Mouse (Mus musculus) intestine, embryonic 15.5 days (tissue): ENCODE measurements around the gene Ss18l1. TPM values are rescaled to one million over a fixed set of nuclear protein-coding genes. Genes with fewer than 3 reads are reported as not detected.

Experiments used
- ATAC-seq: fragments of 200-750 bp; cut with Nextera tagmentation; 2 replicates; pipeline ENCODE4 v1.8.0; 2017; ENCODE audit warnings: moderate TSS enrichment, moderate library complexity
- H3K27ac ChIP-seq: fragments of 300-500 bp; sonication (generic); 2 replicates; pipeline ENCODE4 v1.5.1; 2015; ENCODE audit warnings: mild to moderate bottlenecking, inconsistent platforms
- H3K27me3 ChIP-seq: fragments of 300-500 bp; sonication (generic); replicated peaks from 2 replicates; pipeline ENCODE4 v1.6.1; 2015; ENCODE audit warnings: inconsistent platforms
- H3K36me3 ChIP-seq: fragments of 300-500 bp; sonication (generic); 2 replicates; pipeline ENCODE4 v1.6.1; 2015; ENCODE audit warnings: inconsistent platforms
- H3K4me1 ChIP-seq: fragments of 300-500 bp; sonication (generic); replicated peaks from 2 replicates; pipeline ENCODE4 v1.6.1; 2015; ENCODE audit warnings: inconsistent platforms
- H3K4me2 ChIP-seq: fragments of 300-500 bp; sonication (generic); replicated peaks from 2 replicates; pipeline ENCODE4 v1.6.1; 2015; ENCODE audit warnings: mild to moderate bottlenecking, inconsistent platforms
- H3K4me3 ChIP-seq: fragments of 300-500 bp; sonication (generic); replicated peaks from 2 replicates; pipeline ENCODE4 v1.5.1; 2015; ENCODE audit warnings: inconsistent platforms
- H3K9ac ChIP-seq: fragments of 300-500 bp; sonication (generic); 2 replicates; pipeline ENCODE4 v1.6.1; 2015; ENCODE audit warnings: inconsistent platforms
- H3K9me3 ChIP-seq: fragments of 300-500 bp; sonication (generic); 2 replicates; pipeline ENCODE4 v1.6.1; 2016; ENCODE audit warnings: inconsistent platforms
- WGBS: fragments of 180-500 bp; shearing (Covaris S2); methylation state at CpG from one replicate; pipeline ENCODE4 v1.1.7; 2015; 5-methylcytosine and 5-hydroxymethylcytosine counted together
- polyA plus RNA-seq: library from polyadenylated mRNA; unstranded; fragments of >200 nt; fragmentation: Nextera tagmentation; extraction: Ambion mirVana; gene quantifications from 2 replicates; pipeline ENCODE4 v1.2.1, GENCODE M21; 2015

Ss18l1 gene
- polyA plus RNA-seq, 1 experiment from 2014 or later, result 3.7 TPM

DNA sequence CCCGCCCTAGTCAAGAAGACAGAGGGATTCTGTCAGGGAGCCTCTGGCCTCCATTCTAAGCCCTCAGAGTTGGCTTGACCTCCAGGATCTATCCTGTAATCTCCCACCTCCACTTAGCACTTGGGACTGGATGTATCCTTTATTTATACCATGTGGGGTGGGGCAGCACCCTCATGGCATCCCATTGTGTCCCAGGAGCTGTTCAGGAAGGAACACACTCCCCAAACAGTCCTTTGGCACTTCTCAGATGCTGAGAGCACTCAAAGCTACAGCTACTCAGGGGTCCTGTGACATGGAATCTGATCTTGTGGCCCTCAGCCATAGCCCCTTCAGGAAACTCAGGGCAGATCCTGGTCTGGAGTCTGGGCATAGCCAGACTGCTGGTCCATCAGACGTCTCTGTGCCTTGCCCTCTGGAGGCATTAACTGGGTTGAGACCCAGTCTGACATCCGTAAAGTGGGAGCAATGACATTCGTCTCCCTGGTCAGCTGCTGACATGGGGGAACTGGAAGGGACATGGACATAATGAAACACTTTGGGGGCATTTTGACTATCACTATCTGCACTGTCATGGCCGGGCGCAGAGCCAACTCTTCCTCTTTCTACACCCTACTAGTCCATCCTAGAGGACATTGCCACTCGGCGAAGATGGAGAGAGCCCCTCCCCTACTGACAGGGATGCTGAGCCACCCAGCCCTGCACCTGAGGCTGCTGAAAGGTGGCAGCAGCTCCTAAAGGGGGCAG, 74.6 kb downstream of the Ss18l1 start:
- no peaks in the 10 kb centered on the region for H3K9me3 ChIP-seq
- peaks cover 21% of the 10 kb centered on the region for H3K4me1 ChIP-seq
- no peak for ATAC-seq
- no peaks in the 10 kb centered on the region for H3K27me3 ChIP-seq
- no peak overlapping the region for H3K4me2 ChIP-seq
- no peak overlapping the region for H3K27ac ChIP-seq
- H3K9ac ChIP-seq, result no peak overlapping the region
- 76% methylated on average over 8 of the region's 8 CpGs for WGBS
- no peaks in the 10 kb centered on the region for H3K36me3 ChIP-seq
- H3K4me3 ChIP-seq, result no peak overlapping the region

DNA sequence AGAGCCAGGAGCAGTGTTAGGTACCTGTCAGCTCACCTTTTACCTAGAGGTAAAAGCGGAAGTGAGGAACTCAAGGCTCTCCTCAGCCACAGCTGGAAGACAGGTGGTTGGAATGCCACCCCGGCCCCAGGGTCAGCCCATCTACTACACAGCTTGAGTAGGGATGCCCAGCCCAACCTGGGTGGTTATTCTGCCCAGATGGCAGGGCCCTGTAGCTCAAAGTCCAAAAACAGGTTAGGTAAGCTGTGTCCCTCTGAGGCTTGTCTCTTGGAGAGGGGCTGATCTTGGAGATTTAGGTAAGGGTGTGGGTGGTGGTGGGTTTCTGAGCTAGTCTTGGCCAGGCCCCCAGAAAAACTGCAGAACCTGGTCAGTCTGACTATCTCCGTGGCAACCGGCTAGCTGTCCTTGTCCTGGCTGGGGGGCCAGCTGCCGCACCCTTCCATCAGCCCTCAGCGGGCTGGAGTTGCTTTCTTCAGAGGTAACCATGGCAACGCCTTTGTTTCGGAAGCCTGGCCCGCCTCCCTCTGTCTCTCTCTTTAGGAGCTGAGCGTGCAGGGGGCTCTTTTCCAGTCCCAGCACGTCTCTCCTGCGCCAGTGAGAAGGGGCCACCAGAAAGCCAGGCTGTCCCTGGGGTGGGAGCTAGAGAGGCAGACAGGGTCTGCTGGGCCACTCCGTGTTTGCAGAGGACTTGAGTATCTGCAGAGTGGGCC, 75.3 kb downstream of the Ss18l1 start:
- Histone ChIP-seq H3K4me1 (peaks cover 21% of the 10 kb centered on the region), H3K4me2 (peak overlapping the region; percentile 88), H3K4me3 (no peak overlapping the region), H3K36me3 (no peaks in the 10 kb centered on the region), H3K9ac (no peak overlapping the region), H3K9me3 (no peaks in the 10 kb centered on the region), H3K27ac (0 out of 2 replicates have a peak overlapping the region, but pooled peaks have one; percentile 71), H3K27me3 (no peaks in the 10 kb centered on the region)
- 9% methylated on average over 13 of the region's 13 CpGs for WGBS
- no peak for ATAC-seq

DNA sequence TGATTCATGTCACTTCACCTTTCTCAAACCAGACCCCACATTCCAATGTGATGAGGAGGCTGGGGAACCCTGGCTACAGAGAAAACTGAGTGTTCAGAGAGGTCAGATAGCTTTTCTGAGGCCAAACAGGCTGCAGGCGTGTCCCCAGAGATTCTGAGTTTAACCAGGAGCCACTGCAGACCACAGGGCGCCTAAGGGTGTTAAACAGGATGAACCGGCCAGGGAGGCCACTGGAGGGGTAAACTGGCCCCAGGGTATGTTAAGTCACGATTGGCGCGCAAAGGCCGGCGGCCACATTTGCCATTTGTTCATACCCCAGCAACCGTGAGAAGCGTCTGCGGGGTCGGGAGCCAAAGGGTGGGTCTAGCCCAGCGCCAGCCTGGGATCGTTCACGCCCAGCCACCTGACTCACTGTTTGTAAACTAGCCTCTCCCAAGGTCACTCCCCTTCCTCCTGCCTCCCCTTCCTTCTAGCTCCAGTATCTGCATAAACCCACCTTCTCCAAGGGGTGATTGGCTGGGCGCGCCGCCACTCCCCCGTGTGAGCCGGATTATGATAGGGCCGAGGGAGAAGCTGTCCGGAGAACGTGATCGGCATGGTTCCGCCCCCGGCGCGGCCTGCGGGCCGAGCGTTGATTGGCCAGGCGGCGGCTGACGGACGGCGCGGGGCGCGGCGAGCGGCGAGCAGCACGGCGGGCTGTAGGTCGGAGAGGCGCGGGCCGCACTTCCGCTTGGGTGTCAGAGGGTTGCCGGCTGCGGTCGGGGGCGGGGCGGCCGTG, 76.5 kb downstream of the Ss18l1 start, which contains the start of gene Osbpl2:
Gene Osbpl2 (plus strand): TSS at position 646 of the 778 bp plus-strand sequence.
- peaks cover 21% of the 10 kb centered on the region for H3K4me1 ChIP-seq
- H3K9me3 ChIP-seq, result no peaks in the 10 kb centered on the region
- peak within 1 kb of the TSS; percentile 94 for H3K4me3 ChIP-seq
- H3K27me3 ChIP-seq, result no peaks in the 10 kb centered on the region
- peak within 1 kb of the TSS; percentile 89 for H3K4me2 ChIP-seq
- peak within 1 kb of the TSS; percentile 88 for H3K9ac ChIP-seq
- no peaks in the 10 kb centered on the region for H3K36me3 ChIP-seq
- peak; percentile 98 for ATAC-seq
- WGBS, result under 1% methylated on average over 49 of the region's 55 CpGs
- H3K27ac ChIP-seq, result peak within 1 kb of the TSS; percentile 73

Other genes starting within 250 kb of the Ss18l1 start
- 3.0 and 3.1 TPM in 2 replicates for gene Taf4, start 65.9 kb upstream of the Ss18l1 start, polyA plus RNA-seq
- 5.5 and 5.6 TPM in 2 replicates for gene Lsm14b, start 17.5 kb upstream of the Ss18l1 start, polyA plus RNA-seq
- 584 and 619 TPM in 2 replicates for gene Psma7, start 76 bp upstream of the Ss18l1 start, polyA plus RNA-seq
- 24.9 and 28.2 TPM in 2 replicates for gene Mtg2, start 28.1 kb downstream of the Ss18l1 start, polyA plus RNA-seq
- gene Hrh3, start 62.0 kb downstream of the Ss18l1 start, polyA plus RNA-seq, result 0.08 TPM in 1 of 2 replicates, not detected in the other
- gene Osbpl2, start 76.8 kb downstream of the Ss18l1 start, polyA plus RNA-seq, result 29.6 and 32.8 TPM in 2 replicates
- gene Adrm1, start 129.0 kb downstream of the Ss18l1 start, polyA plus RNA-seq, result 172 TPM in 2 replicates
- 30.9 and 37.8 TPM in 2 replicates for gene Lama5, start 183.3 kb downstream of the Ss18l1 start, polyA plus RNA-seq
- 577 and 672 TPM in 2 replicates for gene Rps21, start 214.9 kb downstream of the Ss18l1 start, polyA plus RNA-seq
- gene Cables2, start 231.0 kb downstream of the Ss18l1 start, polyA plus RNA-seq, result 11.4 and 12.7 TPM in 2 replicates
- gene Rbbp8nl, start 247.4 kb downstream of the Ss18l1 start, polyA plus RNA-seq, result 2.8 and 3.8 TPM in 2 replicates